Mouse (Mus musculus): ENCODE results near the gene Pla2g12b. TPM values are rescaled to one million over a fixed set of nuclear protein-coding genes. Genes with fewer than 3 reads are reported as not detected.
"Not testable (repeated sequence)": the region's sequence is repeated elsewhere in the genome, so short reads cannot be mapped to it uniquely, and the experiment has no call there.

The Pla2g12b gene
- polyA plus RNA-seq, 1 experiment from 2014 or later = not detected

DNA sequence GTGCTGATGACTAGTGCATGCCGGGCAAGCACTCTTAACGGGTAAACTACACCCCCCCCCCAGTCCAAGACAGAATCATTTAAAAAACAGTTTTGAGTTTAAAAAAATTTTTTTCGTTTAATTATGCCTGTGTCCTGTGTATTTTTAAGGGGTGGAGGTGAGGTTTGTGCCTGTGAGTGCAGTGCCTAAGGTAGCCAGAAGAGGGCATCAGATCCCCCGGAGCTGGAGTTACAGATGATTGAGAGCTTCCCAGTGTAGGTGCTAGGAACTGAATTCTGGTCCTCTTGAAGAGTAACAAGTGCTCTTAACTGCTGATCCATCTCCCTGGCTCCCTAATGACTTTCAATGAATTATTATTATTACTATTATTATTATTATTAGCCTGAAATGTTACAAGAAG is 24.7 kb upstream of the Pla2g12b start:
- WGBS = 91% methylated on average over 4 of the region's 4 CpGs
- H3K4me3 ChIP-seq = no peak overlapping the region
- no peaks in the 10 kb centered on the region for H3K9me3 ChIP-seq (replicated peaks)
- peaks cover 7% of the 10 kb centered on the region for H3K36me3 ChIP-seq
- H3K4me1 ChIP-seq = no peaks in the 10 kb centered on the region
- no peaks in the 10 kb centered on the region for H3K27me3 ChIP-seq
- H3K27ac ChIP-seq = no peak overlapping the region
- no peak overlapping the region for H3K4me2 ChIP-seq (replicated peaks)
- H3K9ac ChIP-seq = no peak overlapping the region
- no peak for ATAC-seq (ENCODE audit: low FRiP score)

GRCm38 (mm10) chr10:59379927-59380326 is 23.5 kb upstream of the Pla2g12b start:
- no peak overlapping the region for H3K4me2 ChIP-seq (replicated peaks)
- no peak overlapping the region for H3K27ac ChIP-seq
- no peaks in the 10 kb centered on the region for H3K4me1 ChIP-seq
- no peaks in the 10 kb centered on the region for H3K9me3 ChIP-seq (replicated peaks)
- no peaks in the 10 kb centered on the region for H3K27me3 ChIP-seq
- H3K4me3 ChIP-seq = no peak overlapping the region
- WGBS = 61% methylated on average over 3 of the region's 3 CpGs
- H3K36me3 ChIP-seq = no peaks in the 10 kb centered on the region
- no peak for ATAC-seq (ENCODE audit: low FRiP score)
- H3K9ac ChIP-seq = no peak overlapping the region

- Histone ChIP-seq H3K27ac (no peak overlapping the region), H3K9me3 (replicated peaks) (no peaks in the 10 kb centered on the region), H3K4me2 (replicated peaks) (no peak overlapping the region), H3K9ac (no peak overlapping the region), H3K4me3 (no peak overlapping the region), H3K36me3 (no peaks in the 10 kb centered on the region), H3K27me3 (no peaks in the 10 kb centered on the region), H3K4me1 (no peaks in the 10 kb centered on the region)
- no peak for ATAC-seq (ENCODE audit: low FRiP score)
- WGBS = 78% methylated on average over 2 of the region's 2 CpGs
These were observed 23.0 kb upstream of the Pla2g12b start for GRCm38 (mm10) chr10:59380411-59380821.

GRCm38 (mm10) chr10:59381563-59381962 is 21.9 kb upstream of the Pla2g12b start:
- ATAC-seq (ENCODE audit: low FRiP score); H3K36me3 ChIP-seq: not testable (repeated sequence)

GRCm38 (mm10) chr10:59386951-59387350 is 16.5 kb upstream of the Pla2g12b start:
- Histone ChIP-seq H3K27ac (no peak overlapping the region), H3K9me3 (replicated peaks) (peaks cover 11% of the 10 kb centered on the region; the same call in 1 of the 2 replicates), H3K4me1 (no peaks in the 10 kb centered on the region), H3K36me3 (no peaks in the 10 kb centered on the region), H3K9ac (no peak overlapping the region), H3K4me3 (no peak overlapping the region), H3K27me3 (no peaks in the 10 kb centered on the region), H3K4me2 (replicated peaks) (no peak overlapping the region)
- 87% methylated on average over 7 of the region's 8 CpGs for WGBS
- ATAC-seq (ENCODE audit: low FRiP score) = no peak

More at GRCm38 (mm10) chr10:59381563-59381962, 21.9 kb upstream of the Pla2g12b start:
- H3K27me3 ChIP-seq; H3K9me3 ChIP-seq (replicated peaks); H3K9ac ChIP-seq; H3K4me1 ChIP-seq; H3K27ac ChIP-seq; H3K4me2 ChIP-seq (replicated peaks); H3K4me3 ChIP-seq: not testable (repeated sequence)
- 88% methylated on average over 6 of the region's 10 CpGs for WGBS

- WGBS = 92% methylated on average over 3 of the region's 3 CpGs
These were observed 13.8 kb upstream of the Pla2g12b start for GRCm38 (mm10) chr10:59389652-59390051.

DNA sequence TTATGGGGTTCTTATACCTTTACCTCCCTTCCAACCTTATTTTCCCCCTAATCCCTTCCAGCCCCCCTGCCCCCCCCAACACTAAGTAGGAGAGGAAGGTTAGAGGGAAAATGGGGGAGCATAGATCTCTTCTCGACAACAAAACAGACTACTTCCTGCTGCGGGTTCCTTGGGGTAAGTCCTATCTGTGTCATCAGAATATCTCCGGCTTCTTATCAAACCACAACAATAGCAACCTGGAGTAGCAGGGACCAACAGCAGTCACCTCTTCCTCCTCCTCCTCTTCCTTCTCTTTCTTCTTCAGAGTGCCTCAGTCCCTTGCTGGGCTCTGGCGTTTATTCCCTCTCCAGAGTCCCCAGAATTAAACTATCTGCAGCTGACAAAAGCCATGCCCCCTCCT is 11.6 kb upstream of the Pla2g12b start:
- Histone ChIP-seq H3K9ac (no peak overlapping the region), H3K4me3 (no peak overlapping the region), H3K36me3 (no peaks in the 10 kb centered on the region), H3K27ac (no peak overlapping the region), H3K9me3 (replicated peaks) (peaks cover 14% of the 10 kb centered on the region; the same call in 1 of the 2 replicates), H3K4me1 (no peaks in the 10 kb centered on the region), H3K27me3 (no peaks in the 10 kb centered on the region), H3K4me2 (replicated peaks) (no peak overlapping the region)
- 81% methylated on average over 4 of the region's 4 CpGs for WGBS
- ATAC-seq (ENCODE audit: low FRiP score) = no peak

More at GRCm38 (mm10) chr10:59389652-59390051, 13.8 kb upstream of the Pla2g12b start:
- no peak overlapping the region for H3K27ac ChIP-seq
- no peaks in the 10 kb centered on the region for H3K27me3 ChIP-seq
- no peak overlapping the region for H3K4me2 ChIP-seq (replicated peaks)
- no peaks in the 10 kb centered on the region for H3K4me1 ChIP-seq
- no peak overlapping the region for H3K9ac ChIP-seq
- H3K9me3 ChIP-seq (replicated peaks) = peaks cover 11% of the 10 kb centered on the region; the same call in 1 of the 2 replicates
- H3K36me3 ChIP-seq = no peaks in the 10 kb centered on the region
- no peak overlapping the region for H3K4me3 ChIP-seq
- no peak for ATAC-seq (ENCODE audit: low FRiP score)

DNA sequence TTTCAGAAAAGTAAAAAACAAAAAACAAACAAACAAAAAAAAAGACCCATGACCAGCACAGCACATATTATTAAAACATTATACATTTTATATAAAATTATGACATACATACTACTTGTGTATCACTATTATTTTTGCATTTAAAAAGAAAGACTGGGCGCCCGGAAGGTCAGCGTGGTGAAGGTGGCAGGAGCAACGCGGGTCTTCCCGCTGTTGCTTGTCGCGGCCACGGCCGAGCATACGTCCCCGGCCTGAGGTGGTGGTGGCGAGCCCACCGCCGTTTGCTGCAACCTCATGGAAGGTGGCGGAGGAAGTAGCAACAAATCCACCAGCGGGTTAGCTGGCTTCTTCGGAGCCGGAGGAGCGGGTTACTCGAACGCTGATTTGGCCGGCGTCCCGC is 8.0 kb upstream of the Pla2g12b start, which contains the start of gene Gm10273:
TSS of gene Gm10273 (plus strand) at position 172 of the 400 bp plus-strand sequence.
- H3K27ac ChIP-seq; H3K36me3 ChIP-seq; ATAC-seq (ENCODE audit: low FRiP score); H3K9ac ChIP-seq; H3K4me3 ChIP-seq; H3K9me3 ChIP-seq (replicated peaks); H3K27me3 ChIP-seq; H3K4me2 ChIP-seq (replicated peaks); H3K4me1 ChIP-seq: not testable (repeated sequence)
- WGBS = 99% methylated on average over 11 of the region's 25 CpGs

DNA sequence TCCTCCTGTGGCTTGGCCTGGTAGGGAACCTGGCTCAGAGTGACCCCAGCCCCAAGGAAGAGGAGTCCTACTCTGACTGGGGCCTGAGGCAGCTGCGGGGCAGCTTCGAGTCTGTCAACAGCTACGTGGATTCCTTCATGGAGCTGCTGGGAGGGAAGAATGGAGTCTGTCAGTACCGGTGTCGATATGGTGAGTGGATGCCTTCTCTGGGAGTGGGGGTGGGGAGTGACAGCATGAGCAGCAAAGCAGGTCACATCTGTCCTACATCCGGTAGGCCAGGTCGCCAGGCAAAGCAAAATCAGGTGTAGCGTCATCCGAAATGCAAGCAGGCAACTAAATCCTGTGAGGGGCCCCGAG is 311 bp downstream of the Pla2g12b start:
- WGBS = 64% methylated on average over 10 of the region's 10 CpGs
- no peak overlapping the region for H3K27ac ChIP-seq
- ATAC-seq (ENCODE audit: low FRiP score) = no peak

GRCm38 (mm10) chr10:59408499-59408898 is 5.0 kb downstream of the Pla2g12b start:
- ATAC-seq (ENCODE audit: low FRiP score) = no peak
- no peak overlapping the region for H3K4me2 ChIP-seq (replicated peaks)
- 72% methylated on average over 6 of the region's 6 CpGs for WGBS
- H3K36me3 ChIP-seq = no peaks in the 10 kb centered on the region
- no peaks in the 10 kb centered on the region for H3K9me3 ChIP-seq (replicated peaks)
- no peaks in the 10 kb centered on the region for H3K27me3 ChIP-seq
- peaks cover 3% of the 10 kb centered on the region; the same call in 1 of the 2 replicates for H3K4me1 ChIP-seq
- no peak overlapping the region for H3K27ac ChIP-seq
- H3K9ac ChIP-seq = no peak overlapping the region
- H3K4me3 ChIP-seq = no peak overlapping the region

More for the DNA sequence above, 311 bp downstream of the Pla2g12b start:
- no peaks in the 10 kb centered on the region for H3K36me3 ChIP-seq
- peaks cover 6% of the 10 kb centered on the region; the same call in 1 of the 2 replicates for H3K4me1 ChIP-seq
- H3K4me3 ChIP-seq = no peak overlapping the region
- no peaks in the 10 kb centered on the region for H3K9me3 ChIP-seq (replicated peaks)
- no peaks in the 10 kb centered on the region for H3K27me3 ChIP-seq
- H3K4me2 ChIP-seq (replicated peaks) = no peak overlapping the region
- H3K9ac ChIP-seq = no peak overlapping the region

DNA sequence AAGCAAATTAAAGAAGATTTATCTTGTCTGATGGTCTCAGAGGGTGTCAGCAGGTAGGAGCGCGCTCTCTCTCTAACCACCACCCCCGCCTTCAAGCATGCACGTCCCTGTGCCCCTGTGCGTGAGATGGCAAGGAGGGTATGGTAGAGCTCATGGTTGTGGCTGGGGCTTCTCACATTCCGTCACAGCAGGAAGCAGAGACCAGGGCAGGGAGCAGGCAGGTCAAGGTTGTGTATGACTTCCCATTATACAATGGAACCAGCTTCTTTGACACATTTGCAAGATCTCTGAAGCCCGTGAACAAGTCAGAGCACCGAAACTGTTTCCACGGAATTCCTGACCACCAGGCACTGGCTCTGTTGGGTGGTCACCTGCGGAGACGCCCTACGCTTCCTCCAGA is 6.8 kb downstream of the Pla2g12b start:
- H3K27ac ChIP-seq = no peak overlapping the region
- H3K27me3 ChIP-seq = no peaks in the 10 kb centered on the region
- H3K4me1 ChIP-seq = no peaks in the 10 kb centered on the region
- ATAC-seq (ENCODE audit: low FRiP score) = no peak
- no peak overlapping the region for H3K4me3 ChIP-seq
- no peak overlapping the region for H3K9ac ChIP-seq
- 73% methylated on average over 12 of the region's 12 CpGs for WGBS
- no peaks in the 10 kb centered on the region for H3K36me3 ChIP-seq
- no peak overlapping the region for H3K4me2 ChIP-seq (replicated peaks)
- no peaks in the 10 kb centered on the region for H3K9me3 ChIP-seq (replicated peaks)

DNA sequence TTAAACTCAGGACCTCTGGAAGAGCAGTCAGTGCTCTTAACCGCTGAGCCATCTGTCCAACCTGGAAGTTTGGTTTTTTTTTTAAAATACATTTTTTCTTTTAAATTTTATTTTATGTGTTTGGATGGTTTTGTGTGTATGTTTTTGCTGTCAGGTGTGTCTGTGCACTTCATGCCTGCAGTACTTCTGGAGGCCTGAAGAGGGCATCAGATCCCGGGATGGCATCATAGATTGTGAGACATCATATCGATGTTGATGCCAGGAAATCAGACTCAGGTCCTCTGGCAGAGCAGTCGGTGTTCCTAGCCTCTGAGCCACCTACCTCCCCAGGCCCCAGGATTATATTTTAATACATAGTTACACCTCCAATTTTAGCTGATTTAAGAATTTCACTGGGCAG is 10.3 kb downstream of the Pla2g12b start:
- 96% methylated on average over 4 of the region's 4 CpGs for WGBS

DNA sequence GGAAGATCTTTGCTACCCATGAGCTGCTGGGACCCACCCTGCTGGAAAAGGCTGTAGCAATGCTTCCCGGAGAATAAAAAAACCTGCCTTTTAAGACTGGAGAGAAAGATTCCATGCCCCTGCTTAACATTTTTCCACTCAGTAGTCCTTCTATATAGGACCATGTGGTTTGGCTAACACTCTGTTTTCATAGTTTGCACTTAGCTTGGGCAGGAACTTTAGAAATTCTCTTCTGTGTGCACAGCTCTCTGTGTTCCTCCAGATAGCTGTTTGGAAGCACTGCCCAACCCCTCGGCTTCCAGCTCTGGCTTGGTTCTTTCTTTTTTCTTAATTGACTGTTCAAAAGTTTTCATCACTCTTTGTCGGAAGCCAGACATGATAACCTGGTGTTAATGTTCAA is 13.2 kb downstream of the Pla2g12b start:
- Histone ChIP-seq H3K4me2 (replicated peaks) (no peak overlapping the region), H3K4me3 (no peak overlapping the region), H3K27ac (no peak overlapping the region), H3K9ac (no peak overlapping the region), H3K27me3 (no peaks in the 10 kb centered on the region), H3K4me1 (no peaks in the 10 kb centered on the region), H3K9me3 (replicated peaks) (no peaks in the 10 kb centered on the region), H3K36me3 (no peaks in the 10 kb centered on the region)
- WGBS = 78% methylated on average over 3 of the region's 3 CpGs
- no peak for ATAC-seq (ENCODE audit: low FRiP score)

More for the DNA sequence above, 10.3 kb downstream of the Pla2g12b start:
- Histone ChIP-seq H3K4me3 (no peak overlapping the region), H3K4me1 (no peaks in the 10 kb centered on the region), H3K27ac (no peak overlapping the region), H3K9me3 (replicated peaks) (no peaks in the 10 kb centered on the region), H3K27me3 (no peaks in the 10 kb centered on the region), H3K36me3 (no peaks in the 10 kb centered on the region), H3K4me2 (replicated peaks) (no peak overlapping the region), H3K9ac (no peak overlapping the region)
- ATAC-seq (ENCODE audit: low FRiP score) = no peak
